Mouse (Mus musculus) liver, postnatal 0 days (tissue): ENCODE measurements around the gene Dock4.

Experiments used
- CTCF ChIP-seq: sonication (generic); IDR thresholded peaks from 2 replicates; pipeline ENCODE4 v1.5.1; 2016; ENCODE audit warnings: antibody characterized with exemption, low read depth
- EP300 ChIP-seq: IDR thresholded peaks from 2 replicates; pipeline ENCODE4 v1.6.1; 2016; ENCODE audit warnings: antibody characterized with exemption, low read depth, mild to moderate bottlenecking

GRCm38 (mm10) chr12:40599952-40600351, 154.2 kb downstream of the Dock4 start:
- TF ChIP-seq CTCF (no peak), EP300 (no peak)
